Mouse (Mus musculus): ENCODE results near the gene Iqcn. TPM values are rescaled to one million over a fixed set of nuclear protein-coding genes. Genes with fewer than 3 reads are reported as not detected.

Gene Iqcn
- polyA plus RNA-seq, 1 experiment from 2014 or later = 0.13 TPM

- no peak overlapping the region for H3K27ac ChIP-seq (replicated peaks)
- WGBS = 74% methylated on average over 3 of the region's 3 CpGs
- H3K4me3 ChIP-seq = no peak overlapping the region
- no peak overlapping the region for H3K9ac ChIP-seq (replicated peaks)
- ATAC-seq (replicated peaks) = no peak
- H3K36me3 ChIP-seq = peaks cover 12% of the 10 kb centered on the region
- no peaks in the 10 kb centered on the region for H3K9me3 ChIP-seq
- H3K4me1 ChIP-seq = peaks cover 4% of the 10 kb centered on the region
- no peak overlapping the region for H3K4me2 ChIP-seq (replicated peaks)
- no peaks in the 10 kb centered on the region for H3K27me3 ChIP-seq
Observed at GRCm38 (mm10) chr8:70680039-70680438, 23.2 kb upstream of the Iqcn start.

- Histone ChIP-seq H3K9me3 (no peaks in the 10 kb centered on the region), H3K9ac (replicated peaks) (no peak overlapping the region), H3K4me2 (replicated peaks) (no peak overlapping the region), H3K4me1 (peaks cover 3% of the 10 kb centered on the region; the same call in 1 of the 2 replicates), H3K4me3 (no peak overlapping the region), H3K27me3 (no peaks in the 10 kb centered on the region), H3K36me3 (peaks cover 12% of the 10 kb centered on the region), H3K27ac (replicated peaks) (no peak overlapping the region)
- no peak for ATAC-seq (replicated peaks)
- WGBS = 75% methylated on average over 3 of the region's 3 CpGs
Observed at GRCm38 (mm10) chr8:70681410-70681809, 21.8 kb upstream of the Iqcn start.

GRCm38 (mm10) chr8:70682193-70682592, 21.1 kb upstream of the Iqcn start:
- no peak for ATAC-seq (replicated peaks)
- Histone ChIP-seq H3K36me3 (peaks cover 12% of the 10 kb centered on the region), H3K4me1 (peaks cover 3% of the 10 kb centered on the region; the same call in 1 of the 2 replicates), H3K27me3 (no peaks in the 10 kb centered on the region), H3K9me3 (no peaks in the 10 kb centered on the region), H3K9ac (replicated peaks) (no peak overlapping the region), H3K27ac (replicated peaks) (no peak overlapping the region), H3K4me3 (no peak overlapping the region), H3K4me2 (replicated peaks) (no peak overlapping the region)
- WGBS = 7% methylated on average over 19 of the region's 19 CpGs

GRCm38 (mm10) chr8:70682692-70683091, 20.6 kb upstream of the Iqcn start:
- no peak for ATAC-seq (replicated peaks)
- Histone ChIP-seq H3K9me3 (no peaks in the 10 kb centered on the region), H3K4me3 (no peak overlapping the region), H3K36me3 (peaks cover 12% of the 10 kb centered on the region), H3K27ac (replicated peaks) (no peak overlapping the region), H3K4me2 (replicated peaks) (no peak overlapping the region), H3K9ac (replicated peaks) (no peak overlapping the region), H3K4me1 (peaks cover 3% of the 10 kb centered on the region; the same call in 1 of the 2 replicates), H3K27me3 (no peaks in the 10 kb centered on the region)
- 76% methylated on average over 3 of the region's 3 CpGs for WGBS

- Histone ChIP-seq H3K4me1 (peaks cover 3% of the 10 kb centered on the region; the same call in 1 of the 2 replicates), H3K27me3 (no peaks in the 10 kb centered on the region), H3K9ac (replicated peaks) (no peak overlapping the region; the same call in 1 of the 2 replicates), H3K4me3 (no peak overlapping the region), H3K27ac (replicated peaks) (0 out of 2 replicates have a peak overlapping the region, but pooled peaks have one; percentile 2), H3K36me3 (no peaks in the 10 kb centered on the region), H3K4me2 (replicated peaks) (no peak overlapping the region), H3K9me3 (no peaks in the 10 kb centered on the region)
- peak; percentile 33; the same call in 1 of the 2 replicates for ATAC-seq (replicated peaks)
- 44% methylated on average over 7 of the region's 7 CpGs for WGBS
Observed at GRCm38 (mm10) chr8:70684291-70684690, 19.0 kb upstream of the Iqcn start.

- 85% methylated on average over 8 of the region's 8 CpGs for WGBS
- H3K4me2 ChIP-seq (replicated peaks) = no peak overlapping the region
- peaks cover 20% of the 10 kb centered on the region for H3K4me1 ChIP-seq
- H3K36me3 ChIP-seq = no peaks in the 10 kb centered on the region
- no peak overlapping the region for H3K9ac ChIP-seq (replicated peaks)
- H3K27me3 ChIP-seq = no peaks in the 10 kb centered on the region
- no peak for ATAC-seq (replicated peaks)
- no peak overlapping the region for H3K27ac ChIP-seq (replicated peaks)
- no peak overlapping the region for H3K4me3 ChIP-seq
- no peaks in the 10 kb centered on the region for H3K9me3 ChIP-seq
Observed at GRCm38 (mm10) chr8:70687576-70687975, 15.7 kb upstream of the Iqcn start.

GRCm38 (mm10) chr8:70688136-70688535, 15.1 kb upstream of the Iqcn start:
- ATAC-seq (replicated peaks) = no peak
- WGBS = 98% methylated on average over 3 of the region's 3 CpGs

GRCm38 (mm10) chr8:70689892-70690390, 13.3 kb upstream of the Iqcn start:
- H3K27me3 ChIP-seq = no peaks in the 10 kb centered on the region
- H3K36me3 ChIP-seq = no peaks in the 10 kb centered on the region
- H3K4me3 ChIP-seq = no peak overlapping the region
- ATAC-seq (replicated peaks) = no peak
- H3K9me3 ChIP-seq = no peaks in the 10 kb centered on the region
- peaks cover 20% of the 10 kb centered on the region for H3K4me1 ChIP-seq
- H3K4me2 ChIP-seq (replicated peaks) = no peak overlapping the region
- H3K27ac ChIP-seq (replicated peaks) = no peak overlapping the region
- H3K9ac ChIP-seq (replicated peaks) = no peak overlapping the region
- 76% methylated on average over 5 of the region's 5 CpGs for WGBS

More at GRCm38 (mm10) chr8:70688136-70688535, 15.1 kb upstream of the Iqcn start:
- Histone ChIP-seq H3K4me3 (no peak overlapping the region), H3K4me1 (peaks cover 20% of the 10 kb centered on the region), H3K4me2 (replicated peaks) (no peak overlapping the region), H3K9ac (replicated peaks) (no peak overlapping the region), H3K27ac (replicated peaks) (no peak overlapping the region), H3K27me3 (no peaks in the 10 kb centered on the region), H3K36me3 (no peaks in the 10 kb centered on the region), H3K9me3 (no peaks in the 10 kb centered on the region)

- 56% methylated on average over 4 of the region's 4 CpGs for WGBS
- ATAC-seq (replicated peaks) = no peak
- Histone ChIP-seq H3K4me1 (peaks cover 28% of the 10 kb centered on the region), H3K4me2 (replicated peaks) (peak overlapping the region; percentile 66), H3K36me3 (no peaks in the 10 kb centered on the region), H3K4me3 (peak overlapping the region; percentile 38), H3K9me3 (no peaks in the 10 kb centered on the region), H3K27me3 (no peaks in the 10 kb centered on the region), H3K9ac (replicated peaks) (peak overlapping the region; percentile 51), H3K27ac (replicated peaks) (peak overlapping the region; percentile 80)
Observed at GRCm38 (mm10) chr8:70691230-70691629, 12.0 kb upstream of the Iqcn start.

GRCm38 (mm10) chr8:70691727-70692231, 11.5 kb upstream of the Iqcn start:
- H3K4me1 ChIP-seq = peaks cover 34% of the 10 kb centered on the region
- WGBS = under 1% methylated on average over 20 of the region's 20 CpGs
- peak; percentile 61 for ATAC-seq (replicated peaks)
- peak overlapping the region; percentile 66 for H3K4me2 ChIP-seq (replicated peaks)
- peak overlapping the region; percentile 51 for H3K9ac ChIP-seq (replicated peaks)
- H3K4me3 ChIP-seq = peak overlapping the region; percentile 38
- no peaks in the 10 kb centered on the region for H3K27me3 ChIP-seq
- H3K9me3 ChIP-seq = no peaks in the 10 kb centered on the region
- peak overlapping the region; percentile 80 for H3K27ac ChIP-seq (replicated peaks)
- no peaks in the 10 kb centered on the region for H3K36me3 ChIP-seq

GRCm38 (mm10) chr8:70693636-70694035, 9.6 kb upstream of the Iqcn start:
- H3K27ac ChIP-seq (replicated peaks) = no peak overlapping the region
- no peak for ATAC-seq (replicated peaks)
- H3K27me3 ChIP-seq = no peaks in the 10 kb centered on the region
- H3K4me3 ChIP-seq = no peak overlapping the region
- peaks cover 49% of the 10 kb centered on the region for H3K4me1 ChIP-seq
- no peak overlapping the region for H3K9ac ChIP-seq (replicated peaks)
- no peak overlapping the region for H3K4me2 ChIP-seq (replicated peaks)
- H3K9me3 ChIP-seq = no peaks in the 10 kb centered on the region
- 85% methylated on average over 5 of the region's 5 CpGs for WGBS
- H3K36me3 ChIP-seq = no peaks in the 10 kb centered on the region

GRCm38 (mm10) chr8:70695318-70696018, 7.8 kb upstream of the Iqcn start:
- WGBS = 39% methylated on average over 32 of the region's 32 CpGs
- no peak for ATAC-seq (replicated peaks)
- Histone ChIP-seq H3K4me2 (replicated peaks) (no peak overlapping the region), H3K27me3 (no peaks in the 10 kb centered on the region), H3K4me3 (no peak overlapping the region), H3K36me3 (no peaks in the 10 kb centered on the region), H3K9me3 (no peaks in the 10 kb centered on the region), H3K9ac (replicated peaks) (no peak overlapping the region), H3K4me1 (peaks cover 44% of the 10 kb centered on the region), H3K27ac (replicated peaks) (peak overlapping the region; percentile 98)

All from forebrain, embryonic 15.5 days (tissue).